Mouse (Mus musculus): ENCODE data around the gene Vwa5b2.

GRCm38 (mm10) chr16:20653315-20653714, 64.0 kb downstream of the Vwa5b2 start:
- TF ChIP-seq CTCF (IDR thresholded peaks at IDR 0.05; ENCODE audit: borderline replicate concordance, insufficient read depth, low read depth, low read length) = no peak
- no peak for TF ChIP-seq POLR2A (IDR thresholded peaks at IDR 0.05; ENCODE audit: borderline replicate concordance, insufficient read depth, low read length)
